Comparison of ENCODE assay signal across 15 mouse cellular contexts in genomic region chr5:114456287-114456686, GRCm38 (mm10). TPM values are rescaled to one million over a fixed set of nuclear protein-coding genes. Genes with fewer than 3 reads are reported as not detected.
A peak's percentile ranks its signal among the peaks of the same experiment; 100 is the strongest.
DNase-seq lines count a peak whose midpoint lies in the region; ATAC-seq and TF ChIP-seq lines count a peak whose summit lies in the region.
"Had no signal": no experiment of that assay in that cellular context is flagged by ENCODE, and none has a peak within 500 bp of the region (broad histone marks: within the 10 kb centered on the region; RNA-seq: fewer than 3 reads in every experiment).

No protein-coding gene starts in this region.

- no peak for TF ChIP-seq EP300 in heart, adult 2 months (IDR thresholded peaks at IDR 0.05; ENCODE audit: insufficient read depth, low read depth, low read length)

- 81% methylated on average over 9 of the region's 9 CpGs for WGBS in heart, embryonic 10.5 days
- 89% methylated on average over 9 of the region's 9 CpGs for WGBS in heart, adult 2 months
- WGBS in embryonic facial prominence, embryonic 14.5 days: 70% methylated on average over 8 of the region's 9 CpGs

- peaks cover 25% of the 10 kb centered on the region for H3K27me3 ChIP-seq in heart, embryonic 10.5 days (ENCODE audit: insufficient read depth, poor library complexity, severe bottlenecking)
- no peaks in the 10 kb centered on the region for H3K27me3 ChIP-seq in heart, adult 2 months (ENCODE audit: control insufficient read depth, insufficient read depth, low read length)
- no peaks in the 10 kb centered on the region for H3K27me3 ChIP-seq in embryonic facial prominence, embryonic 14.5 days (replicated peaks; ENCODE audit: control insufficient read depth, insufficient read depth, low read length)
- H3K27me3 ChIP-seq: limb, embryonic 12.5 days; liver, embryonic 15.5 days had no signal

- no peaks in the 10 kb centered on the region for H3K79me2 ChIP-seq in heart, adult 2 months (replicated peaks; ENCODE audit: control insufficient read depth, insufficient read depth, low read length)

- DNase-seq in heart, embryonic 10.5 days (ENCODE audit: low spot score): no peak
- no peak for DNase-seq in heart, adult 2 months
- DNase-seq in left cerebral cortex, postnatal 4 days: peak; percentile 82
- DNase-seq in left cerebral cortex, postnatal 36 days (ENCODE audit: low spot score in 2 of 2): no peak
- peak; percentile 77 to 84 for DNase-seq in cerebellum, adult 18-20 months
- DNase-seq in embryonic facial prominence, embryonic 14.5 days (ENCODE audit: low spot score): peak; percentile 37
- DNase-seq in lung, postnatal 25 days (ENCODE audit: low spot score): no peak
- DNase-seq in natural killer cell, adult 2 months (ENCODE audit: low spot score in 2 of 2): no peak
- DNase-seq: gastrocnemius, adult 2 months; heart, postnatal 4 days; kidney, adult 9 months; lung, postnatal 36 days had no signal

- H3K4me2 ChIP-seq in embryonic facial prominence, embryonic 14.5 days (ENCODE audit: low read depth, low read length): no peak overlapping the region
- H3K4me2 ChIP-seq: heart, embryonic 11.5 days; limb, embryonic 12.5 days; liver, embryonic 15.5 days had no signal

- no peak for TF ChIP-seq CTCF in heart, adult 2 months (IDR thresholded peaks at IDR 0.05)

- peaks cover 30% of the 10 kb centered on the region for H3K36me3 ChIP-seq in heart, embryonic 10.5 days
- no peaks in the 10 kb centered on the region for H3K36me3 ChIP-seq in heart, adult 2 months (ENCODE audit: control insufficient read depth, insufficient read depth, low read length)
- peaks cover 22% of the 10 kb centered on the region for H3K36me3 ChIP-seq in embryonic facial prominence, embryonic 14.5 days (ENCODE audit: control insufficient read depth, insufficient read depth, low read length)
- H3K36me3 ChIP-seq: liver, embryonic 15.5 days had no signal

- H3K9ac ChIP-seq in heart, adult 2 months (ENCODE audit: low read depth, low read length): no peak overlapping the region
- no peak overlapping the region for H3K9ac ChIP-seq in embryonic facial prominence, embryonic 14.5 days (ENCODE audit: low read depth, low read length)
- H3K9ac ChIP-seq: limb, embryonic 12.5 days; liver, embryonic 15.5 days had no signal

- peak; percentile 32; the same call in 1 of the 2 replicates for ATAC-seq in embryonic facial prominence, embryonic 14.5 days (ENCODE audit: low read depth)

- TF ChIP-seq POLR2A in heart, adult 2 months (IDR thresholded peaks at IDR 0.05; ENCODE audit: insufficient read depth, low read depth, low read length): no peak

- peaks cover 26% of the 10 kb centered on the region for H3K4me1 ChIP-seq in heart, embryonic 10.5 days
- no peaks in the 10 kb centered on the region for H3K4me1 ChIP-seq in heart, adult 2 months (ENCODE audit: control insufficient read depth, insufficient read depth, low read length)
- H3K4me1 ChIP-seq in embryonic facial prominence, embryonic 14.5 days (ENCODE audit: control insufficient read depth, insufficient read depth, low read length): peaks cover 4% of the 10 kb centered on the region; the same call in 1 of the 2 replicates
- H3K4me1 ChIP-seq: liver, embryonic 15.5 days had no signal

- H3K4me3 ChIP-seq in heart, embryonic 10.5 days: no peak overlapping the region
- H3K4me3 ChIP-seq in heart, adult 2 months: no peak overlapping the region
- no peak overlapping the region for H3K4me3 ChIP-seq in embryonic facial prominence, embryonic 14.5 days (ENCODE audit: low read depth, low read length)
- H3K4me3 ChIP-seq: gastrocnemius, adult 2 months; limb, embryonic 12.5 days; liver, embryonic 15.5 days had no signal

- intact Hi-C loops in heart, adult 2 months (cut with DNase I): no loop called here
- intact Hi-C loops in left cerebral cortex, postnatal 4 days (cut with DNase I): no loop called here
- intact Hi-C loops in left cerebral cortex, postnatal 36 days (cut with DNase I): no loop called here

- no peaks in the 10 kb centered on the region for H3K9me3 ChIP-seq in heart, embryonic 10.5 days
- H3K9me3 ChIP-seq in embryonic facial prominence, embryonic 14.5 days (ENCODE audit: control insufficient read depth, low read length): no peaks in the 10 kb centered on the region
- H3K9me3 ChIP-seq: limb, embryonic 12.5 days; liver, embryonic 15.5 days had no signal

- H3K27ac ChIP-seq in heart, embryonic 10.5 days: 0 out of 2 replicates have a peak overlapping the region, but pooled peaks have one; percentile 24
- no peak overlapping the region for H3K27ac ChIP-seq in heart, adult 2 months
- no peak overlapping the region for H3K27ac ChIP-seq in embryonic facial prominence, embryonic 14.5 days (replicated peaks; ENCODE audit: low read depth, low read length)
- H3K27ac ChIP-seq: gastrocnemius, adult 2 months; limb, embryonic 12.5 days; liver, embryonic 15.5 days had no signal

RNA-seq across cellular contexts. Expression of gene Mvk, which starts 12.2 kb away (rescaled TPM):
- polyA plus RNA-seq in heart, embryonic 10.5 days (2016; fragmentation: Nextera tagmentation; extraction: Ambion mirVana): 34.1 and 45.1 TPM in 2 replicates
- total RNA-seq in heart, adult 2 months (2021): 10 to 100 TPM in 1 of 2 experiments, 1 to 10 TPM in 1; 9.8 to 10.6 TPM
- 10.9 and 12.4 TPM in 2 replicates for polyA plus RNA-seq in heart, adult 2 months (2012; rRNA removed)
- total RNA-seq in left cerebral cortex, postnatal 4 days (2021): 10 to 100 TPM; 72.5 to 75.3 TPM
- 10 to 100 TPM; 23.8 to 30.0 TPM for total RNA-seq in left cerebral cortex, postnatal 36 days (2021)
- 42.6 and 48.2 TPM in 2 replicates for polyA plus RNA-seq in embryonic facial prominence, embryonic 14.5 days (2014; fragmentation: Nextera tagmentation; extraction: Ambion mirVana)

RNA-seq across cellular contexts. Expression of gene Mmab, which starts 12.4 kb away (rescaled TPM):
- polyA plus RNA-seq in heart, embryonic 10.5 days (2016; fragmentation: Nextera tagmentation; extraction: Ambion mirVana): 28.5 and 34.5 TPM in 2 replicates
- total RNA-seq in heart, adult 2 months (2021): 10 to 100 TPM; 19.4 to 21.0 TPM
- 24.7 and 28.2 TPM in 2 replicates for polyA plus RNA-seq in heart, adult 2 months (2012; rRNA removed)
- total RNA-seq in left cerebral cortex, postnatal 4 days (2021): 10 to 100 TPM; 26.8 to 28.8 TPM
- 10 to 100 TPM; 19.6 to 22.4 TPM for total RNA-seq in left cerebral cortex, postnatal 36 days (2021)
- polyA plus RNA-seq in embryonic facial prominence, embryonic 14.5 days (2014; fragmentation: Nextera tagmentation; extraction: Ambion mirVana): 26.1 and 30.8 TPM in 2 replicates

Comparison
In these comparisons a context has a peak if more than half of its experiments do, and no peak if none do; other contexts are left out.
1. DNase-seq: peak in left cerebral cortex, postnatal 4 days (single experiment), cerebellum, adult 18-20 months (2 of 2) and embryonic facial prominence, embryonic 14.5 days (single experiment); none in heart, embryonic 10.5 days (single experiment), heart, adult 2 months (0 of 2), left cerebral cortex, postnatal 36 days (0 of 2), lung, postnatal 25 days (single experiment) and natural killer cell, adult 2 months (0 of 2).